Comparison of ENCODE assay signal across 8 mouse cellular contexts in the genomic region with DNA sequence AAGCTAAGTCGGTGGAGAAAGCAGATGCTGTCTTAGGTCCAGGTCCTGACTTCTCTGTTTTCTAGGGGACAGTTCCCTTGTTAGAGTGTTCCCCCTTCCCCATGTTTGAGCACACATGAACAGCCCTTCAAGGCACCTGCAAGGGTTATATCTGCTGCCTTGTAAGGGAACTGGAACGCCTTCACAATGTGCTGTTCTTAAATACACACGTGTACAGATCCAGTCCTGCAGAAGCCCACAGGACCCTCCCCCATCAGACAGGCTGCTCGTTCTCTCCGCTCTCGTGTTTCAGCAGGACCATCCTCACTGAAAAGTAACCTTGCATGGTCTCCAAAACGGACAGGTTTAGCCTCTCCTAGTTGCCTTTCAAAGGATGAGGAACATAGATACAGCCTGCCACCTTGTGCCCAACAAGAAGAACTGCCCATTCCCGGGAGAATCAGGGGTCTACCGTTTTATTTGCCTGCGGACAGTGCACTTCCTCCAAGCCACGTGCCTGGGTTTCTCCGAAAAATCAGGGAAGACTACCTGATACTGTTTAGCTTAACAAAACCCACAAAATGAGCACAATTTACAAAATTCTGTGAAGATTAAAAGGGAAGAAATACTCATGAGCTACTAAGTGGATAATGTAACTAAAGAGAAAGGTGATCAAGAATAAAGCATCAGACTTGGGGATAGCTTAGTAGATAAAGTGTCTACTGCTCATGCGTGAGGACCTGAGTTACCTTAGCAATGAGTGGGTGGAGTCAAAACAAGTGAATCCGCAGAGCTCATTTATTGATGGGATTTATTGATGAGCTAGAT. TPM values are rescaled to one million over a fixed set of nuclear protein-coding genes. Genes with fewer than 3 reads are reported as not detected.
DNase-seq lines count a peak whose midpoint lies in the region; ATAC-seq and TF ChIP-seq lines count a peak whose summit lies in the region.

No protein-coding gene starts in this region.

- H3K9ac ChIP-seq in embryonic facial prominence, embryonic 14.5 days (ENCODE audit: low read depth, low read length) = no peak overlapping the region
- H3K9ac ChIP-seq in intestine, embryonic 15.5 days = no peak overlapping the region

- H3K9me3 ChIP-seq in embryonic facial prominence, embryonic 14.5 days (ENCODE audit: control insufficient read depth, low read length) = no peaks in the 10 kb centered on the region
- no peaks in the 10 kb centered on the region for H3K9me3 ChIP-seq in intestine, embryonic 15.5 days

- H3K4me1 ChIP-seq in embryonic facial prominence, embryonic 14.5 days (ENCODE audit: control insufficient read depth, insufficient read depth, low read length) = no peaks in the 10 kb centered on the region
- H3K4me1 ChIP-seq in intestine, embryonic 15.5 days (replicated peaks) = no peaks in the 10 kb centered on the region

- WGBS in embryonic facial prominence, embryonic 14.5 days = 18% methylated on average over 14 of the region's 14 CpGs
- WGBS in intestine, embryonic 15.5 days = 17% methylated on average over 14 of the region's 14 CpGs

- peak overlapping the region; percentile 28 for H3K4me2 ChIP-seq in embryonic facial prominence, embryonic 14.5 days (ENCODE audit: low read depth, low read length)
- no peak overlapping the region; the same call in 1 of the 2 replicates for H3K4me2 ChIP-seq in intestine, embryonic 15.5 days (replicated peaks)

- POLR2A ChIA-PET in Patski (lab: Charles Lee) = interaction anchor here (0.6 kb wide), 2 partner anchors 100 to 211 kb away, joined by 3 read pairs; no protein-coding TSS in a partner anchor

- TF ChIP-seq CTCF in layer of hippocampus, adult 2 months (conservative IDR thresholded peaks at IDR 0.05) = peak; percentile 82
- TF ChIP-seq CTCF in Patski (IDR thresholded peaks at IDR 0.05) = peak; percentile 73

- no peaks in the 10 kb centered on the region for H3K36me3 ChIP-seq in embryonic facial prominence, embryonic 14.5 days (ENCODE audit: control insufficient read depth, insufficient read depth, low read length)
- no peaks in the 10 kb centered on the region for H3K36me3 ChIP-seq in intestine, embryonic 15.5 days

- H3K27ac ChIP-seq in layer of hippocampus, adult 2 months = no peak overlapping the region
- no peak overlapping the region for H3K27ac ChIP-seq in embryonic facial prominence, embryonic 14.5 days (replicated peaks; ENCODE audit: low read depth, low read length)
- H3K27ac ChIP-seq in intestine, embryonic 15.5 days = no peak overlapping the region

- ATAC-seq in Patski = peak; percentile 36
- ATAC-seq in embryonic facial prominence, embryonic 14.5 days (ENCODE audit: low read depth) = peak; percentile 67; the same call in 1 of the 2 replicates
- ATAC-seq in intestine, embryonic 15.5 days = peak; percentile 70
- no peak for ATAC-seq in erythroid progenitor cell, adult 5-6 weeks (replicated peaks; ENCODE audit: low FRiP score, poor library complexity, severe bottlenecking)

- in situ Hi-C loops in Patski (cut with MboI; ENCODE audit: low pct_unique_long_range_greater_than_20kb) = loop anchor here (5.0 to 10.0 kb wide), 5 partner anchors 55 to 985 kb away; no protein-coding TSS in a partner anchor

- peak overlapping the region; percentile 7; the same call in 1 of the 2 replicates for H3K4me3 ChIP-seq in layer of hippocampus, adult 2 months
- no peak overlapping the region for H3K4me3 ChIP-seq in embryonic facial prominence, embryonic 14.5 days (ENCODE audit: low read depth, low read length)
- H3K4me3 ChIP-seq in intestine, embryonic 15.5 days (replicated peaks) = no peak overlapping the region

- DNase-seq in layer of hippocampus, adult 2 months (ENCODE audit: low spot score in 2 of 2) = peak; percentile 39 to 59
- no peak for DNase-seq in layer of hippocampus, adult 9-10 months (ENCODE audit: low spot score)
- no peak for DNase-seq in Patski (ENCODE audit: low read depth, low spot score)
- peak; percentile 68 for DNase-seq in embryonic facial prominence, embryonic 14.5 days (ENCODE audit: low spot score)
- DNase-seq in mesoderm, embryonic 11.5 days (ENCODE audit: low read depth, low spot score) = peak; percentile 77
- no peak for DNase-seq in urinary bladder, postnatal 14 days (ENCODE audit: low spot score)

- CTCF ChIA-PET in Patski (lab: Charles Lee) = interaction anchor here (0.6 to 10.0 kb wide), 18 partner anchors 10 to 345 kb away, joined by 3 to 190 read pairs (median 4); a partner anchor contains a TSS

- no peaks in the 10 kb centered on the region for H3K27me3 ChIP-seq in Patski
- H3K27me3 ChIP-seq in embryonic facial prominence, embryonic 14.5 days (replicated peaks; ENCODE audit: control insufficient read depth, insufficient read depth, low read length) = no peaks in the 10 kb centered on the region
- no peaks in the 10 kb centered on the region for H3K27me3 ChIP-seq in intestine, embryonic 15.5 days (replicated peaks)

RNA-seq across cellular contexts. Expression of a gene that starts 14.8 kb away (rescaled TPM):
- total RNA-seq in layer of hippocampus, adult 2 months (2021) = not detected
- not detected for polyA plus RNA-seq in Patski (2021)
- polyA plus RNA-seq in embryonic facial prominence, embryonic 14.5 days (2014; fragmentation: Nextera tagmentation; extraction: Ambion mirVana) = 0.55 and 0.58 TPM in 2 replicates
- polyA plus RNA-seq in intestine, embryonic 15.5 days (2015; fragmentation: Nextera tagmentation; extraction: Ambion mirVana) = not detected in 2 replicates
- not detected in 2 replicates for total RNA-seq in erythroid progenitor cell, adult 5-6 weeks (2015; ENCODE audit: low replicate concordance)
- not detected in 2 replicates for total RNA-seq in erythroid progenitor cell, adult 5-6 weeks (2017; ENCODE audit: low replicate concordance)

RNA-seq across cellular contexts. Expression of a gene that starts 40.9 kb away (rescaled TPM):
- total RNA-seq in layer of hippocampus, adult 2 months (2021) = under 1 TPM in 1 of 2 experiments, not detected in 1; 0.23 TPM
- polyA plus RNA-seq in Patski (2021) = not detected
- polyA plus RNA-seq in embryonic facial prominence, embryonic 14.5 days (2014; fragmentation: Nextera tagmentation; extraction: Ambion mirVana) = 688 and 1,076 TPM in 2 replicates
- 0.13 TPM in 1 of 2 replicates, not detected in the other for polyA plus RNA-seq in intestine, embryonic 15.5 days (2015; fragmentation: Nextera tagmentation; extraction: Ambion mirVana)
- total RNA-seq in erythroid progenitor cell, adult 5-6 weeks (2015; ENCODE audit: low replicate concordance) = 2.9 and 10.8 TPM in 2 replicates
- total RNA-seq in erythroid progenitor cell, adult 5-6 weeks (2017; ENCODE audit: low replicate concordance) = 2.4 and 12.1 TPM in 2 replicates

Comparison
In these comparisons a context has a peak if more than half of its experiments do, and no peak if none do; other contexts are left out.
1. DNase-seq: peak in layer of hippocampus, adult 2 months (2 of 2), embryonic facial prominence, embryonic 14.5 days (single experiment) and mesoderm, embryonic 11.5 days (single experiment); none in layer of hippocampus, adult 9-10 months (single experiment), Patski (single experiment) and urinary bladder, postnatal 14 days (single experiment).
2. RNA of a gene that starts 40.9 kb away (polyA plus RNA-seq): 688 to 1,076 TPM in embryonic facial prominence, embryonic 14.5 days; 0.13 TPM in intestine, embryonic 15.5 days and not detected in Patski (single experiment); every median in the first group is over 100 times any median in the second.